17 mouse cellular contexts compared by ENCODE assay signal in the genomic region with DNA sequence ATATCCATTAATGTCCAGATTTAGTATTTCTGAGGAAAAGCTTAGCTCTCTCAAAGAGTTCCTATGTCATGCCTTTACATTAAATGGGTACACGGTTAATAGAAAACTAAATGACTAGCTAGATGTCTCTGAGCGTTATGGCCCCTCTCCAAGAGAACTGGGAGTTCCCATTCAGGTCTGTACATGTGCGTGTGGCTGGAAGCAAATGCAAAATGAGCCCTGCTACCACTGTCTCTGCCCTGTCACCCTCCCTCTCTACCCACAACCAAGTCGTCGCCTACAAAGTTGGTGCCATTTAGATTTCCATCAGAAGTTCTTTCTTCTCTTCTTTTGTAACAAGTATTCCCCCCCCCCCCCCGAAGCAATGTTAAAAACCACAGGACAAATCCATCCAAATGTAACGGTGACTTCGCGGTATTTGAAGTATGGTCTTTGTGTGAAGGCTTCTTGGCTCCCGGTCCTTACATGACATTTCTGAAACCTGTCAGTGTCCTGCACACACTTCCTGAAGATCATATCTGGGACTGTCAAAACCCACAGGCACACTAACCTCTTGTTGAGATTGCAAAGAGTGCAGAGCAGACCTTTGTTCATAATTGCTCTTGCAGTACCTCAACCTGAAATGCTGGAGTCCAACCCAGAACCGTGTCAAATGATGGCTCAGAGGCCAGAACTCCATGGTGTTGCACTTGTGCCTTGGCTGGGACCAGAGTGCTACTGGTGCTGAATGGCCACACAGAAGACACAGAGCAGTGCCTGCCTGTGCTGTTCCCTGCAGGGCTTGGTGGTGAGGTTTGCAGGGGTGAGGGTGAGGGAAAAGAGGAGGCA. TPM values are rescaled to one million over a fixed set of nuclear protein-coding genes. Genes with fewer than 3 reads are reported as not detected.
DNase-seq lines count a peak whose midpoint lies in the region; ATAC-seq and TF ChIP-seq lines count a peak whose summit lies in the region.
"Had no signal": no experiment of that assay in that cellular context is flagged by ENCODE, and none has a peak within 500 bp of the region (broad histone marks: within the 10 kb centered on the region; RNA-seq: fewer than 3 reads in every experiment).

Gene Ahsg (plus strand): TSS at position 595 of the 828 bp plus-strand sequence.

- no peak within 1 kb of the TSS for H3K9ac ChIP-seq in liver, embryonic 11.5 days (ENCODE audit: low read depth, low read length)
- no peak within 1 kb of the TSS for H3K9ac ChIP-seq in stomach, embryonic 16.5 days (ENCODE audit: low read length)
- H3K9ac ChIP-seq: heart, embryonic 12.5 days; limb, embryonic 12.5 days; neural tube, embryonic 12.5 days had no signal

- 72% methylated on average over 11 of the region's 11 CpGs for WGBS in kidney, adult 2 months
- WGBS in liver, embryonic 11.5 days, result 72% methylated on average over 11 of the region's 11 CpGs
- 78% methylated on average over 11 of the region's 11 CpGs for WGBS in stomach, embryonic 16.5 days
- WGBS in hindbrain, embryonic 10.5 days, result 87% methylated on average over 11 of the region's 11 CpGs

- no peak for ATAC-seq in liver, embryonic 11.5 days (replicated peaks; ENCODE audit: low FRiP score)
- ATAC-seq in stomach, embryonic 16.5 days (ENCODE audit: insufficient read depth, low FRiP score), result no peak
- no peak for ATAC-seq in megakaryocyte, adult 5-6 weeks (ENCODE audit: poor library complexity, severe bottlenecking)

- peak within 1 kb of the TSS; percentile 45 for H3K4me2 ChIP-seq in liver, embryonic 11.5 days
- H3K4me2 ChIP-seq in stomach, embryonic 16.5 days (ENCODE audit: low read depth, low read length), result no peak within 1 kb of the TSS
- H3K4me2 ChIP-seq: heart, embryonic 12.5 days; limb, embryonic 12.5 days; neural tube, embryonic 12.5 days had no signal

- no peak within 1 kb of the TSS for H3K27ac ChIP-seq in kidney, adult 2 months (ENCODE audit: insufficient read depth, low read depth, low read length)
- H3K27ac ChIP-seq in liver, embryonic 11.5 days (ENCODE audit: low read depth, low read length), result peak within 1 kb of the TSS; percentile 66
- H3K27ac ChIP-seq in stomach, embryonic 16.5 days (ENCODE audit: low read length), result no peak within 1 kb of the TSS
- no peak within 1 kb of the TSS for H3K27ac ChIP-seq in hindbrain, embryonic 10.5 days
- H3K27ac ChIP-seq: limb, embryonic 12.5 days; neural tube, embryonic 12.5 days had no signal

- no peak within 1 kb of the TSS for H3K4me3 ChIP-seq in kidney, adult 2 months (ENCODE audit: insufficient read depth, low read depth, low read length)
- H3K4me3 ChIP-seq in liver, embryonic 11.5 days (ENCODE audit: low read depth, low read length), result no peak within 1 kb of the TSS; the same call in 1 of the 2 replicates
- no peak within 1 kb of the TSS for H3K4me3 ChIP-seq in stomach, embryonic 16.5 days (replicated peaks; ENCODE audit: low read length)
- no peak within 1 kb of the TSS for H3K4me3 ChIP-seq in hindbrain, embryonic 10.5 days
- H3K4me3 ChIP-seq: heart, embryonic 12.5 days; limb, embryonic 12.5 days; neural tube, embryonic 12.5 days had no signal

- no peaks in the 10 kb centered on the region for H3K9me3 ChIP-seq in liver, embryonic 11.5 days (ENCODE audit: control insufficient read depth, low read length)
- H3K9me3 ChIP-seq in stomach, embryonic 16.5 days (replicated peaks; ENCODE audit: control insufficient read depth, low read length), result no peaks in the 10 kb centered on the region
- no peaks in the 10 kb centered on the region for H3K9me3 ChIP-seq in hindbrain, embryonic 10.5 days
- H3K9me3 ChIP-seq: heart, embryonic 12.5 days; limb, embryonic 12.5 days; neural tube, embryonic 12.5 days had no signal

- no peaks in the 10 kb centered on the region for H3K4me1 ChIP-seq in kidney, adult 2 months (ENCODE audit: control insufficient read depth, insufficient read depth, low read length)
- no peaks in the 10 kb centered on the region; the same call in 1 of the 2 replicates for H3K4me1 ChIP-seq in liver, embryonic 11.5 days (replicated peaks; ENCODE audit: control insufficient read depth, insufficient read depth, low read length)
- H3K4me1 ChIP-seq in stomach, embryonic 16.5 days (ENCODE audit: control insufficient read depth, insufficient read depth, low read length), result no peaks in the 10 kb centered on the region
- peaks cover 11% of the 10 kb centered on the region for H3K4me1 ChIP-seq in hindbrain, embryonic 10.5 days (replicated peaks)
- H3K4me1 ChIP-seq: heart, embryonic 12.5 days; limb, embryonic 12.5 days; neural tube, embryonic 12.5 days had no signal

- no peak for TF ChIP-seq CTCF in kidney, adult 2 months (conservative IDR thresholded peaks at IDR 0.05; ENCODE audit: insufficient read depth, insufficient read length, low read depth, low read length)

- no peak for TF ChIP-seq POLR2A in kidney, adult 2 months (IDR thresholded peaks at IDR 0.05; ENCODE audit: low read depth, low read length)

- H3K27me3 ChIP-seq in kidney, adult 2 months (replicated peaks; ENCODE audit: control insufficient read depth, insufficient read depth, low read length), result no peaks in the 10 kb centered on the region
- no peaks in the 10 kb centered on the region for H3K27me3 ChIP-seq in liver, embryonic 11.5 days (replicated peaks; ENCODE audit: control insufficient read depth, insufficient read depth, low read length)
- H3K27me3 ChIP-seq in stomach, embryonic 16.5 days (ENCODE audit: control insufficient read depth, insufficient read depth, low read length), result no peaks in the 10 kb centered on the region
- H3K27me3 ChIP-seq in hindbrain, embryonic 10.5 days (ENCODE audit: insufficient read depth, poor library complexity, severe bottlenecking), result no peaks in the 10 kb centered on the region
- H3K27me3 ChIP-seq: limb, embryonic 12.5 days; neural tube, embryonic 12.5 days had no signal

- no peak for DNase-seq in adrenal gland, adult 2 months
- no peak for DNase-seq in adrenal gland, adult 8-10 months
- peak; percentile 8 for DNase-seq in kidney, adult 2 months
- DNase-seq in kidney, adult 9 months, result no peak
- DNase-seq in liver, embryonic 11.5 days (ENCODE audit: low spot score), result no peak
- DNase-seq in hindbrain, embryonic 10.5 days (ENCODE audit: low spot score), result no peak
- DNase-seq: cerebellum, postnatal 14 days; gastrocnemius, postnatal 25 days; lung, postnatal 10 days; right cerebral cortex, postnatal 25 days had no signal

- H3K36me3 ChIP-seq in kidney, adult 2 months (ENCODE audit: control insufficient read depth, insufficient read depth, low read length), result no peaks in the 10 kb centered on the region
- H3K36me3 ChIP-seq in liver, embryonic 11.5 days (ENCODE audit: control insufficient read depth, insufficient read depth, low read length), result no peaks in the 10 kb centered on the region
- H3K36me3 ChIP-seq in stomach, embryonic 16.5 days (ENCODE audit: control insufficient read depth, insufficient read depth, low read length), result no peaks in the 10 kb centered on the region
- H3K36me3 ChIP-seq in hindbrain, embryonic 10.5 days, result no peaks in the 10 kb centered on the region
- H3K36me3 ChIP-seq: heart, embryonic 12.5 days; limb, embryonic 12.5 days; neural tube, embryonic 12.5 days had no signal

RNA-seq across cellular contexts. Expression of gene Ahsg, which starts in this region (rescaled TPM):
- total RNA-seq in adrenal gland, adult 2 months (2021), result 10 to 100 TPM in 1 of 2 experiments, 1 to 10 TPM in 1; 2.8 to 34.5 TPM
- 3.4 and 12.0 TPM in 2 replicates for polyA plus RNA-seq in adrenal gland, adult 2 months (2012; rRNA removed)
- 1 to 10 TPM; 6.1 to 8.4 (median 7.2) TPM for total RNA-seq in adrenal gland, adult 8-10 months (2022)
- 0.77 TPM in 1 of 2 replicates, not detected in the other for polyA plus RNA-seq in kidney, adult 2 months (2012; rRNA removed)
- polyA plus RNA-seq in liver, embryonic 11.5 days (2014; fragmentation: Nextera tagmentation; extraction: Ambion mirVana), result 79.0 and 82.8 TPM in 2 replicates
- polyA plus RNA-seq in stomach, embryonic 16.5 days (2015; fragmentation: Nextera tagmentation; extraction: Ambion mirVana), result 82.1 and 111 TPM in 2 replicates
- polyA plus RNA-seq in hindbrain, embryonic 10.5 days (2016; fragmentation: Nextera tagmentation; extraction: Ambion mirVana), result 0.31 TPM in 1 of 2 replicates, not detected in the other
- total RNA-seq in megakaryocyte, adult 5-6 weeks (2015), result not detected in 2 replicates
- total RNA-seq in megakaryocyte, adult 5-6 weeks (2017), result not detected in 2 replicates
- total RNA-seq: gastrocnemius, postnatal 25 days had no signal
- polyA plus RNA-seq: hindbrain, embryonic 11.5 days; thymus, postnatal 0 days had no signal

Comparison
In these comparisons a context has a peak if more than half of its experiments do, and no peak if none do; other contexts are left out.
1. Peak in DNase-seq in kidney, adult 2 months; RNA of the gene not detected or under 1 TPM.